Mouse (Mus musculus) mouse embryonic stem cell (cell line): ENCODE results near the gene Npepps.
"Not testable (repeated sequence)": the region's sequence is repeated elsewhere in the genome, so short reads cannot be mapped to it uniquely, and the experiment has no call there.

Experiments
- in situ Hi-C, 2 experiments: fragments of 300-500 bp; cut with MboI; formaldehyde crosslinking; loops; 1 replicate in 1 of 2; 3 replicates in 1 of 2; pipeline ENCODE4 v1.14.3; 2019 to 2020; ENCODE audit warnings: low sequenced_read_pairs in 2 of 2, low pct_unique_long_range_greater_than_20kb in 1 of 2, mixed read lengths in 1 of 2; ENCODE audit not compliant: unreplicated experiment in 1 of 2

Npepps gene

GRCm38 (mm10) chr11:97301406-97301805 lies 21.0 kb upstream of the Npepps start:
- in situ Hi-C loops, result no loop called here

GRCm38 (mm10) chr11:97299939-97300338 lies 19.5 kb upstream of the Npepps start:
- in situ Hi-C loops, result no loop called here

GRCm38 (mm10) chr11:97296542-97296941 lies 16.1 kb upstream of the Npepps start:
- in situ Hi-C loops, result no loop called here

GRCm38 (mm10) chr11:97292731-97293130 lies 12.3 kb upstream of the Npepps start:
- in situ Hi-C loops, result no loop called here

GRCm38 (mm10) chr11:97289276-97290230 lies 9.1 kb upstream of the Npepps start:
- in situ Hi-C loops, result no loop called here

GRCm38 (mm10) chr11:97287643-97288042 lies 7.2 kb upstream of the Npepps start:
- in situ Hi-C loops, result no loop called here

- in situ Hi-C loops, result no loop called here
Observed at GRCm38 (mm10) chr11:97286973-97287372, 6.5 kb upstream of the Npepps start.

- in situ Hi-C loops, result no loop called here
Observed at GRCm38 (mm10) chr11:97285852-97286775, 5.7 kb upstream of the Npepps start.

GRCm38 (mm10) chr11:97284854-97285253 lies 4.4 kb upstream of the Npepps start:
- in situ Hi-C loops, result no loop called here

- in situ Hi-C loops, result no loop called here
Observed at GRCm38 (mm10) chr11:97282179-97282578, 1.7 kb upstream of the Npepps start.

GRCm38 (mm10) chr11:97279405-97280215 lies 828 bp downstream of the Npepps start:
- in situ Hi-C loops, result no loop called here

- in situ Hi-C loops, result no loop called here
Observed at GRCm38 (mm10) chr11:97279040-97279404, 1.4 kb downstream of the Npepps start.

- in situ Hi-C loops, result no loop called here
Observed at GRCm38 (mm10) chr11:97278456-97278855, 2.0 kb downstream of the Npepps start.

GRCm38 (mm10) chr11:97277166-97277565 lies 3.3 kb downstream of the Npepps start:
- in situ Hi-C loops, result no loop called here

GRCm38 (mm10) chr11:97276019-97276418 lies 4.4 kb downstream of the Npepps start:
- in situ Hi-C loops, result no loop called here

GRCm38 (mm10) chr11:97275349-97275748 lies 5.1 kb downstream of the Npepps start:
- in situ Hi-C loops, result no loop called here

- in situ Hi-C loops, result not testable (repeated sequence)
Observed at GRCm38 (mm10) chr11:97274947-97275346, 5.5 kb downstream of the Npepps start.

- in situ Hi-C loops, result no loop called here
Observed at GRCm38 (mm10) chr11:97273613-97274012, 6.8 kb downstream of the Npepps start.
